Mouse (Mus musculus): ENCODE results near the gene BC061212. TPM values are rescaled to one million over a fixed set of nuclear protein-coding genes. Genes with fewer than 3 reads are reported as not detected.
"Not testable (repeated sequence)": the region's sequence is repeated elsewhere in the genome, so short reads cannot be mapped to it uniquely, and the experiment has no call there.

Gene BC061212
- polyA plus RNA-seq (2015; fragmentation: Nextera tagmentation; extraction: Ambion mirVana), result not detected in 2 replicates

- H3K9ac ChIP-seq (ENCODE audit: low read length); ATAC-seq (ENCODE audit: insufficient read depth, low FRiP score); H3K9me3 ChIP-seq (replicated peaks; ENCODE audit: control insufficient read depth, low read length); H3K4me3 ChIP-seq (replicated peaks; ENCODE audit: low read length); H3K27me3 ChIP-seq (ENCODE audit: control insufficient read depth, insufficient read depth, low read length); H3K36me3 ChIP-seq (ENCODE audit: control insufficient read depth, insufficient read depth, low read length); H3K27ac ChIP-seq (ENCODE audit: low read length); H3K4me2 ChIP-seq (ENCODE audit: low read depth, low read length); H3K4me1 ChIP-seq (ENCODE audit: control insufficient read depth, insufficient read depth, low read length): not testable (repeated sequence)
- WGBS, result no CpG with 5 or more reads among the region's 1 CpGs
Observed at GRCm38 (mm10) chr5:94070445-94070844, at the start of gene BC061212. BC061212 (minus strand) TSS chr5:94070545.

GRCm38 (mm10) chr5:94076085-94076484 is 5.7 kb upstream of the BC061212 start, which contains the start of gene Gm6351:
Gm6351 (plus strand) TSS chr5:94076385.
- not testable (repeated sequence) for H3K4me3 ChIP-seq (replicated peaks; ENCODE audit: low read length); H3K36me3 ChIP-seq (ENCODE audit: control insufficient read depth, insufficient read depth, low read length); H3K4me2 ChIP-seq (ENCODE audit: low read depth, low read length); H3K9me3 ChIP-seq (replicated peaks; ENCODE audit: control insufficient read depth, low read length); H3K9ac ChIP-seq (ENCODE audit: low read length); H3K27ac ChIP-seq (ENCODE audit: low read length); H3K27me3 ChIP-seq (ENCODE audit: control insufficient read depth, insufficient read depth, low read length); ATAC-seq (ENCODE audit: insufficient read depth, low FRiP score); H3K4me1 ChIP-seq (ENCODE audit: control insufficient read depth, insufficient read depth, low read length)
- WGBS, result no CpG with 5 or more reads among the region's 3 CpGs

Other genes starting within 250 kb of the BC061212 start
- gene Gm7792, start 226.8 kb downstream of the BC061212 start, polyA plus RNA-seq (2015; fragmentation: Nextera tagmentation; extraction: Ambion mirVana), result not detected in 2 replicates
- gene Gm16429, start 141.5 kb downstream of the BC061212 start, polyA plus RNA-seq (2015; fragmentation: Nextera tagmentation; extraction: Ambion mirVana), result not detected in 2 replicates
- not detected in 2 replicates for gene Gm6351, start 5.8 kb upstream of the BC061212 start, polyA plus RNA-seq (2015; fragmentation: Nextera tagmentation; extraction: Ambion mirVana)
- not detected in 2 replicates for gene Gm3106, start 147.5 kb upstream of the BC061212 start, polyA plus RNA-seq (2015; fragmentation: Nextera tagmentation; extraction: Ambion mirVana)
- gene A430089I19Rik, start 236.3 kb upstream of the BC061212 start, polyA plus RNA-seq (2015; fragmentation: Nextera tagmentation; extraction: Ambion mirVana), result not detected in 2 replicates
- not detected in 2 replicates for gene Gm6502, start 243.9 kb upstream of the BC061212 start, polyA plus RNA-seq (2015; fragmentation: Nextera tagmentation; extraction: Ambion mirVana)

All from stomach, embryonic 16.5 days (tissue).